Mouse (Mus musculus) intestine, embryonic 15.5 days (tissue): ENCODE results near the gene Med17. TPM values are rescaled to one million over a fixed set of nuclear protein-coding genes. Genes with fewer than 3 reads are reported as not detected.
"Not testable (repeated sequence)": the region's sequence is repeated elsewhere in the genome, so short reads cannot be mapped to it uniquely, and the experiment has no call there.

Source experiments
- ATAC-seq: fragments of 200-750 bp; cut with Nextera tagmentation; 2 replicates; pipeline ENCODE4 v1.8.0; 2017; ENCODE audit warnings: moderate TSS enrichment, moderate library complexity
- H3K27ac ChIP-seq: fragments of 300-500 bp; sonication (generic); 2 replicates; pipeline ENCODE4 v1.5.1; 2015; ENCODE audit warnings: mild to moderate bottlenecking, inconsistent platforms
- H3K27me3 ChIP-seq: fragments of 300-500 bp; sonication (generic); replicated peaks from 2 replicates; pipeline ENCODE4 v1.6.1; 2015; ENCODE audit warnings: inconsistent platforms
- H3K36me3 ChIP-seq: fragments of 300-500 bp; sonication (generic); 2 replicates; pipeline ENCODE4 v1.6.1; 2015; ENCODE audit warnings: inconsistent platforms
- H3K4me1 ChIP-seq: fragments of 300-500 bp; sonication (generic); replicated peaks from 2 replicates; pipeline ENCODE4 v1.6.1; 2015; ENCODE audit warnings: inconsistent platforms
- H3K4me2 ChIP-seq: fragments of 300-500 bp; sonication (generic); replicated peaks from 2 replicates; pipeline ENCODE4 v1.6.1; 2015; ENCODE audit warnings: mild to moderate bottlenecking, inconsistent platforms
- H3K4me3 ChIP-seq: fragments of 300-500 bp; sonication (generic); replicated peaks from 2 replicates; pipeline ENCODE4 v1.5.1; 2015; ENCODE audit warnings: inconsistent platforms
- H3K9ac ChIP-seq: fragments of 300-500 bp; sonication (generic); 2 replicates; pipeline ENCODE4 v1.6.1; 2015; ENCODE audit warnings: inconsistent platforms
- H3K9me3 ChIP-seq: fragments of 300-500 bp; sonication (generic); 2 replicates; pipeline ENCODE4 v1.6.1; 2016; ENCODE audit warnings: inconsistent platforms
- WGBS: fragments of 180-500 bp; shearing (Covaris S2); methylation state at CpG from one replicate; pipeline ENCODE4 v1.1.7; 2015; 5-methylcytosine and 5-hydroxymethylcytosine counted together
- polyA plus RNA-seq: library from polyadenylated mRNA; unstranded; fragments of >200 nt; fragmentation: Nextera tagmentation; extraction: Ambion mirVana; gene quantifications from 2 replicates; pipeline ENCODE4 v1.2.1, GENCODE M21; 2015

Gene Med17
- polyA plus RNA-seq, 1 experiment from 2014 or later, result 34.5 TPM

- peaks cover 11% of the 10 kb centered on the region; the same call in 1 of the 2 replicates for H3K4me1 ChIP-seq
- no peaks in the 10 kb centered on the region for H3K27me3 ChIP-seq
- peak within 1 kb of the TSS; percentile 99 for H3K9ac ChIP-seq
- no peaks in the 10 kb centered on the region for H3K9me3 ChIP-seq
- H3K4me3 ChIP-seq, result peak within 1 kb of the TSS; percentile 90
- peak; percentile 73 for ATAC-seq
- peak within 1 kb of the TSS; percentile 95 for H3K27ac ChIP-seq
- peak within 1 kb of the TSS; percentile 52 for H3K4me2 ChIP-seq
- WGBS, result under 1% methylated on average over 35 of the region's 35 CpGs
- H3K36me3 ChIP-seq, result peaks cover 13% of the 10 kb centered on the region; the same call in 1 of the 2 replicates
Measured at GRCm38 (mm10) chr9:15306398-15307119, 26.8 kb upstream of the Med17 start, which contains the start of gene 4931406C07Rik. 4931406C07Rik (minus strand) TSS chr9:15306448.

GRCm38 (mm10) chr9:15305503-15306397, 26.0 kb upstream of the Med17 start, which contains the start of gene Taf1d:
Taf1d (plus strand) TSS chr9:15306214.
- 12% methylated on average over 45 of the region's 45 CpGs for WGBS
- peak within 1 kb of the TSS; percentile 95 for H3K27ac ChIP-seq
- peaks cover 11% of the 10 kb centered on the region; the same call in 1 of the 2 replicates for H3K4me1 ChIP-seq
- peaks cover 13% of the 10 kb centered on the region; the same call in 1 of the 2 replicates for H3K36me3 ChIP-seq
- no peaks in the 10 kb centered on the region for H3K9me3 ChIP-seq
- peak within 1 kb of the TSS; percentile 99 for H3K9ac ChIP-seq
- H3K4me3 ChIP-seq, result peak within 1 kb of the TSS; percentile 90
- peak within 1 kb of the TSS; percentile 52 for H3K4me2 ChIP-seq
- peak; percentile 96 for ATAC-seq
- H3K27me3 ChIP-seq, result no peaks in the 10 kb centered on the region

GRCm38 (mm10) chr9:15302881-15303280, 23.1 kb upstream of the Med17 start:
- Histone ChIP-seq H3K4me1 (peaks cover 7% of the 10 kb centered on the region; the same call in 1 of the 2 replicates), H3K4me2 (no peak overlapping the region), H3K36me3 (no peaks in the 10 kb centered on the region), H3K9ac (no peak overlapping the region), H3K27me3 (no peaks in the 10 kb centered on the region), H3K9me3 (no peaks in the 10 kb centered on the region), H3K4me3 (no peak overlapping the region), H3K27ac (no peak overlapping the region)
- WGBS, result 81% methylated on average over 2 of the region's 2 CpGs
- ATAC-seq, result no peak

DNA sequence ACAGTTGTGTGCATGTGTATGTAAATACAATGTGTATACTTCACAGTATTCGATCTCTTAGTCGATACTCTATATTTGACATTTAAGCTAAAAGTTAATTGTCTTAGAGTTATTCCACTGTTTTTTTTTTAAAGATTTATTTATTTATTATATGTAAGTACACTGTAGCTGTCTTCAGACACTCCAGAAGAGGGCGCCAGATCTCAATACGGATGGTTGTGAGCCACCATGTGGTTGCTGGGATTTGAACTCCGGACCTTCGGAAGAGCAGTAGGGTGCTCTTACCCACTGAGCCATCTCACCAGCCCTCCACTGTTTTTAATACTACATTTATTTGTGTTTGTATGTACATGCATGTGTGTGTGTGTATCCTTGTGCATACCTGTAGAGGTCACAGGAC, 22.3 kb upstream of the Med17 start:
- 76% methylated on average over 6 of the region's 6 CpGs for WGBS
- H3K4me3 ChIP-seq, H3K27me3 ChIP-seq, ATAC-seq, H3K9ac ChIP-seq, H3K27ac ChIP-seq, H3K4me2 ChIP-seq, H3K9me3 ChIP-seq, H3K4me1 ChIP-seq, H3K36me3 ChIP-seq: not testable (repeated sequence)

DNA sequence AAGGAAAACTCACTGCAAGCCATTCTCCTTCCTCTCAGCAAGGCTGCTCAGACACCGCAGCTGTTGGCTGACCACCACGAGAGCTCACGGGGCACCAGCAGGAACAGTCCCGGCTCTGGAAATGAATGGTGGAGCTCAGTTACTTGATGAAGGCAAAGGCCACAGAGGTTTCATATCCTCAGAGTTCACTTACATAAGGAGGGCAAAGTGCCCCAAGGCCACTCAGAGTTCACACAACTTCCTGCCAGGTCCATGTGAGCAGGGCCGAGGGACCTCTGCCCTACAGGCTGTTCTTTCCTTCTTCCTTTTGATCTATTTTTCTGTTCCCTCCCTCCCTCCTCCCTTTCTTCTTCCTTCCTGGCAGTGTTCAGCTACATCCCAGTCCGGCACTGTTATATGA, 21.7 kb upstream of the Med17 start:
- Histone ChIP-seq H3K4me1 (no peaks in the 10 kb centered on the region), H3K27me3 (no peaks in the 10 kb centered on the region), H3K27ac (peak overlapping the region; percentile 67), H3K9ac (peak overlapping the region; percentile 3; the same call in 1 of the 2 replicates), H3K9me3 (no peaks in the 10 kb centered on the region), H3K36me3 (no peaks in the 10 kb centered on the region), H3K4me2 (peak overlapping the region; percentile 33), H3K4me3 (no peak overlapping the region)
- 29% methylated on average over 6 of the region's 6 CpGs for WGBS
- ATAC-seq, result peak; percentile 68

GRCm38 (mm10) chr9:15300056-15300455, 20.3 kb upstream of the Med17 start:
- H3K27me3 ChIP-seq, result no peaks in the 10 kb centered on the region
- no peak for ATAC-seq
- H3K27ac ChIP-seq, result no peak overlapping the region
- no peaks in the 10 kb centered on the region for H3K36me3 ChIP-seq
- H3K9ac ChIP-seq, result no peak overlapping the region
- WGBS, result 89% methylated on average over 5 of the region's 5 CpGs
- H3K4me2 ChIP-seq, result no peak overlapping the region
- no peak overlapping the region for H3K4me3 ChIP-seq
- H3K9me3 ChIP-seq, result no peaks in the 10 kb centered on the region
- H3K4me1 ChIP-seq, result no peaks in the 10 kb centered on the region

DNA sequence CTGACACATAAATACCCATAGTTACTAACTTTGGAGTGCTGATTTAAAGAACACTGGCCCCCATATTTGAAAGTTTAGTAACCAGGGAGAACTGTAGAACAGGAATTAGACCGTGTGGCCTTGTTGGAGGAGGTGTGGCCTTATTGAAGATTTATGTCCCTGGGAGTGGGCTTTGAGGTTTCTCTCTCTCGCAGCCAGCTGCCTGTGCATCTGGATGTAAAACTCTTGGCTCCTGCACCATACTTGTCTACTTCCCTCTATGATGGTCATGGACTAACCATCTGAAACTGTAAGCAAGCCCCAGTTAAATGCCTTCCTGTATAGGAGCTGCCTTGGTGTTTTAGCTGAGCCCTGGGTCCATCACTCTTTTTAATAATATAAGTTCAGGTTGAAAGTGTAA, 18.7 kb upstream of the Med17 start:
- no peak for ATAC-seq
- no peak overlapping the region for H3K4me2 ChIP-seq
- H3K36me3 ChIP-seq, result no peaks in the 10 kb centered on the region
- H3K4me3 ChIP-seq, result no peak overlapping the region
- no peaks in the 10 kb centered on the region for H3K9me3 ChIP-seq
- no peak overlapping the region for H3K27ac ChIP-seq
- H3K4me1 ChIP-seq, result no peaks in the 10 kb centered on the region
- H3K27me3 ChIP-seq, result no peaks in the 10 kb centered on the region
- no peak overlapping the region for H3K9ac ChIP-seq
- 19% methylated on average over 2 of the region's 2 CpGs for WGBS

- H3K4me1 ChIP-seq, result no peaks in the 10 kb centered on the region
- H3K27ac ChIP-seq, result no peak overlapping the region
- 87% methylated on average over 7 of the region's 7 CpGs for WGBS
- no peak overlapping the region for H3K4me2 ChIP-seq
- no peak overlapping the region for H3K4me3 ChIP-seq
- H3K9ac ChIP-seq, result no peak overlapping the region
- H3K9me3 ChIP-seq, result no peaks in the 10 kb centered on the region
- no peak for ATAC-seq
- no peaks in the 10 kb centered on the region for H3K36me3 ChIP-seq
- H3K27me3 ChIP-seq, result no peaks in the 10 kb centered on the region
Measured at GRCm38 (mm10) chr9:15297112-15297511, 17.4 kb upstream of the Med17 start.

DNA sequence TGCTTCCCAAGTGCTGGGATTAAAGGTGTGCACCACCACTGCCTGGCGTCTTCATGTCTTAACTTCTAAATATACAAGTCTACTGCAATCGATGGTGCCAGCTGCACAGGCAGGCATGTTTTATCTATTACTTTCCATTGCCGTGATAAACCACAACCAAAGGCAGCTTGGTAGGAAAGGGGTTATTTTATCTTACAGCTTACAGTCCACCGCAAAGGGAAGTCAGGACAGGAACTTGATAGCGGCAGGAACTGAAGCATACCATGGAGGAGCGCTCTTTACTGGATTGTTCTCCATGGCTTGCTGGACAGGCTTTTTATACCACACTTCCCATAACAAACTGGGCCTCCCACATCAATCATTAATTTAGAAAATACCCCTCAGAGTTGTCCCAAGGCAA, 9.5 kb upstream of the Med17 start:
- no peaks in the 10 kb centered on the region for H3K36me3 ChIP-seq
- no peaks in the 10 kb centered on the region for H3K4me1 ChIP-seq
- H3K27ac ChIP-seq, result no peak overlapping the region
- H3K4me2 ChIP-seq, result no peak overlapping the region
- no peak overlapping the region for H3K4me3 ChIP-seq
- ATAC-seq, result no peak
- H3K9ac ChIP-seq, result no peak overlapping the region
- H3K9me3 ChIP-seq, result no peaks in the 10 kb centered on the region
- no peaks in the 10 kb centered on the region for H3K27me3 ChIP-seq
- 85% methylated on average over 6 of the region's 6 CpGs for WGBS

GRCm38 (mm10) chr9:15288402-15288801, 8.7 kb upstream of the Med17 start:
- Histone ChIP-seq H3K36me3 (no peaks in the 10 kb centered on the region), H3K27me3 (no peaks in the 10 kb centered on the region), H3K4me3 (no peak overlapping the region), H3K4me2 (no peak overlapping the region), H3K9ac (no peak overlapping the region), H3K27ac (no peak overlapping the region), H3K4me1 (no peaks in the 10 kb centered on the region), H3K9me3 (no peaks in the 10 kb centered on the region)
- 90% methylated on average over 3 of the region's 3 CpGs for WGBS
- no peak for ATAC-seq

GRCm38 (mm10) chr9:15287846-15288245, 8.1 kb upstream of the Med17 start:
- H3K9me3 ChIP-seq, result no peaks in the 10 kb centered on the region
- H3K27me3 ChIP-seq, result no peaks in the 10 kb centered on the region
- 67% methylated on average over 6 of the region's 6 CpGs for WGBS
- no peak overlapping the region for H3K4me3 ChIP-seq
- H3K36me3 ChIP-seq, result no peaks in the 10 kb centered on the region
- H3K4me2 ChIP-seq, result no peak overlapping the region
- H3K4me1 ChIP-seq, result no peaks in the 10 kb centered on the region
- no peak for ATAC-seq
- no peak overlapping the region for H3K27ac ChIP-seq
- H3K9ac ChIP-seq, result no peak overlapping the region

GRCm38 (mm10) chr9:15285443-15285842, 5.7 kb upstream of the Med17 start:
- no peaks in the 10 kb centered on the region for H3K36me3 ChIP-seq
- ATAC-seq, result no peak
- no peaks in the 10 kb centered on the region for H3K9me3 ChIP-seq
- H3K27me3 ChIP-seq, result no peaks in the 10 kb centered on the region
- no peak overlapping the region for H3K27ac ChIP-seq
- peaks cover 4% of the 10 kb centered on the region; the same call in 1 of the 2 replicates for H3K4me1 ChIP-seq
- 79% methylated on average over 3 of the region's 3 CpGs for WGBS
- H3K4me3 ChIP-seq, result no peak overlapping the region
- no peak overlapping the region for H3K4me2 ChIP-seq
- H3K9ac ChIP-seq, result no peak overlapping the region
